Mouse (Mus musculus) heart, embryonic 16.5 days (tissue): ENCODE data around the gene Brd2. TPM values are rescaled to one million over a fixed set of nuclear protein-coding genes. Genes with fewer than 3 reads are reported as not detected.
A peak's percentile ranks its signal among the peaks of the same experiment; 100 is the strongest.

Experiments used
- ATAC-seq: fragments of 200-750 bp; cut with Nextera tagmentation; replicated peaks from 2 replicates; pipeline ENCODE4 v1.8.0; 2017; ENCODE audit warnings: moderate number of reproducible peaks; ENCODE audit not compliant: insufficient read depth, low FRiP score; ENCODE audit errors: extremely low read depth
- H3K27ac ChIP-seq: fragments of 300-500 bp; sonication (generic); 2 replicates; pipeline ENCODE4 v1.5.1; 2014; ENCODE audit warnings: mild to moderate bottlenecking, low read length, control low read depth, moderate library complexity
- H3K27me3 ChIP-seq: fragments of 300-500 bp; sonication (generic); 2 replicates; pipeline ENCODE4 v1.6.1; 2014; ENCODE audit warnings: low read length, mixed read lengths; ENCODE audit not compliant: control insufficient read depth, insufficient read depth
- H3K36me3 ChIP-seq: fragments of 300-500 bp; sonication (generic); 2 replicates; pipeline ENCODE4 v1.6.1; 2014; ENCODE audit not compliant: control insufficient read depth, insufficient read depth
- H3K4me1 ChIP-seq: fragments of 300-500 bp; sonication (generic); 2 replicates; pipeline ENCODE4 v1.6.1; 2014; ENCODE audit warnings: low read length, mixed read lengths; ENCODE audit not compliant: control insufficient read depth, insufficient read depth
- H3K4me2 ChIP-seq: fragments of 300-500 bp; sonication (generic); 2 replicates; pipeline ENCODE4 v1.6.1; 2014; ENCODE audit warnings: low read depth, mild to moderate bottlenecking, control low read depth, low read length
- H3K4me3 ChIP-seq: fragments of 300-500 bp; sonication (generic); 2 replicates; pipeline ENCODE4 v1.5.1; 2014; ENCODE audit warnings: mild to moderate bottlenecking, control low read depth, low read length
- H3K9ac ChIP-seq: fragments of 300-500 bp; sonication (generic); 2 replicates; pipeline ENCODE4 v1.6.1; 2014; ENCODE audit warnings: low read length, control low read depth
- H3K9me3 ChIP-seq: fragments of 300-500 bp; sonication (generic); replicated peaks from 2 replicates; pipeline ENCODE4 v1.6.1; 2016; ENCODE audit warnings: low read length; ENCODE audit not compliant: control insufficient read depth
- WGBS: fragments of 180-500 bp; shearing (Covaris S2); extraction: QIAGEN DNeasy Blood & Tissue Kit; methylation state at CpG from one replicate; pipeline ENCODE4 v1.1.7; 2014; 5-methylcytosine and 5-hydroxymethylcytosine counted together
- polyA plus RNA-seq: library from polyadenylated mRNA; unstranded; fragments of >200 nt; fragmentation: Nextera tagmentation; extraction: Ambion mirVana; gene quantifications from 2 replicates; pipeline ENCODE4 v1.2.1, GENCODE M21; 2015

Gene Brd2
- 69.4 and 71.9 TPM in 2 replicates for polyA plus RNA-seq

GRCm38 (mm10) chr17:34122188-34122984, at the start of gene Brd2:
Brd2 (minus strand) TSS chr17:34122634.
- H3K27me3 ChIP-seq: no peaks in the 10 kb centered on the region
- H3K9me3 ChIP-seq: no peaks in the 10 kb centered on the region
- WGBS: under 1% methylated on average over 61 of the region's 75 CpGs
- peak within 1 kb of the TSS; percentile 100 for H3K27ac ChIP-seq
- peaks cover 18% of the 10 kb centered on the region for H3K4me1 ChIP-seq
- H3K9ac ChIP-seq: peak within 1 kb of the TSS; percentile 100
- H3K4me2 ChIP-seq: peak within 1 kb of the TSS; percentile 83
- peaks cover 5% of the 10 kb centered on the region; the same call in 1 of the 2 replicates for H3K36me3 ChIP-seq
- ATAC-seq: peak; percentile 56
- peak within 1 kb of the TSS; percentile 89 for H3K4me3 ChIP-seq

GRCm38 (mm10) chr17:34170877-34171498, 48.6 kb upstream of the Brd2 start:
- Histone ChIP-seq H3K27me3 (no peaks in the 10 kb centered on the region; the same call in 1 of the 2 replicates), H3K27ac (no peak overlapping the region), H3K4me3 (no peak overlapping the region), H3K4me1 (no peaks in the 10 kb centered on the region), H3K4me2 (peak overlapping the region; percentile 33; the same call in 1 of the 2 replicates), H3K9me3 (peaks cover 4% of the 10 kb centered on the region), H3K36me3 (no peaks in the 10 kb centered on the region), H3K9ac (no peak overlapping the region)
- ATAC-seq: no peak; the same call in 1 of the 2 replicates
- WGBS: 35% methylated on average over 13 of the region's 13 CpGs

GRCm38 (mm10) chr17:34170487-34170876, 48.0 kb upstream of the Brd2 start:
- Histone ChIP-seq H3K4me2 (no peak overlapping the region), H3K9me3 (peaks cover 8% of the 10 kb centered on the region), H3K4me3 (no peak overlapping the region), H3K4me1 (no peaks in the 10 kb centered on the region), H3K36me3 (no peaks in the 10 kb centered on the region), H3K27ac (no peak overlapping the region), H3K9ac (no peak overlapping the region), H3K27me3 (no peaks in the 10 kb centered on the region; the same call in 1 of the 2 replicates)
- ATAC-seq: no peak
- WGBS: 13% methylated on average over 4 of the region's 4 CpGs

DNA sequence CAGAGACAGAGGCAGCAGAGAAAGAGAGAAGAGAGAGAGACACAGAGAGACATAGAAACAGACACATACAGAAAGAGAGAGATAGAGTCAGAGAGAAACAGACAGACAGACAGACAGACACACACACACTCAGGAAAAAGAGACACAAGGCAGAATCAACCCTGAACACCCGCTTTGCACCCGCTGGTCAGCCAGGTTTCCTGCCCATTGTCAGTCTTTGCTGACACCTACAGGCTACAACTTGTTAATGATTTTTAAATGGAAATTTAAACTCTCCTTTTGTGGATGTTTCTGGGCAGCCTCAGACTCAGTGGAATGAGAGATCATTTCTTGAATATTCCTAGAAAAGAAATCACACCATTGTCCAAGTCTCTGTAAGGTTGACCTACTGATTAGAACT, 46.8 kb upstream of the Brd2 start:
- 0% methylated on average over 2 of the region's 2 CpGs for WGBS
- no peak for ATAC-seq

GRCm38 (mm10) chr17:34165033-34165730, 42.7 kb upstream of the Brd2 start:
- no peak for ATAC-seq
- no peak overlapping the region for H3K9ac ChIP-seq
- H3K9me3 ChIP-seq: peaks cover 11% of the 10 kb centered on the region
- no peaks in the 10 kb centered on the region for H3K27me3 ChIP-seq
- no peak overlapping the region for H3K4me3 ChIP-seq
- WGBS: 63% methylated on average over 6 of the region's 6 CpGs
- no peaks in the 10 kb centered on the region for H3K36me3 ChIP-seq
- H3K4me1 ChIP-seq: no peaks in the 10 kb centered on the region
- H3K4me2 ChIP-seq: no peak overlapping the region
- H3K27ac ChIP-seq: no peak overlapping the region

More for the DNA sequence above, 46.8 kb upstream of the Brd2 start:
- no peak overlapping the region for H3K4me2 ChIP-seq
- no peaks in the 10 kb centered on the region for H3K4me1 ChIP-seq
- H3K9ac ChIP-seq: no peak overlapping the region
- peaks cover 9% of the 10 kb centered on the region for H3K9me3 ChIP-seq
- no peaks in the 10 kb centered on the region; the same call in 1 of the 2 replicates for H3K27me3 ChIP-seq
- H3K36me3 ChIP-seq: no peaks in the 10 kb centered on the region
- H3K27ac ChIP-seq: no peak overlapping the region
- no peak overlapping the region for H3K4me3 ChIP-seq

GRCm38 (mm10) chr17:34164202-34164895, 41.9 kb upstream of the Brd2 start:
- peaks cover 11% of the 10 kb centered on the region for H3K9me3 ChIP-seq
- WGBS: 35% methylated on average over 9 of the region's 9 CpGs
- H3K36me3 ChIP-seq: no peaks in the 10 kb centered on the region
- H3K4me3 ChIP-seq: no peak overlapping the region
- H3K9ac ChIP-seq: no peak overlapping the region
- no peak for ATAC-seq
- H3K27me3 ChIP-seq: no peaks in the 10 kb centered on the region
- H3K4me1 ChIP-seq: no peaks in the 10 kb centered on the region
- H3K27ac ChIP-seq: no peak overlapping the region
- H3K4me2 ChIP-seq: no peak overlapping the region

DNA sequence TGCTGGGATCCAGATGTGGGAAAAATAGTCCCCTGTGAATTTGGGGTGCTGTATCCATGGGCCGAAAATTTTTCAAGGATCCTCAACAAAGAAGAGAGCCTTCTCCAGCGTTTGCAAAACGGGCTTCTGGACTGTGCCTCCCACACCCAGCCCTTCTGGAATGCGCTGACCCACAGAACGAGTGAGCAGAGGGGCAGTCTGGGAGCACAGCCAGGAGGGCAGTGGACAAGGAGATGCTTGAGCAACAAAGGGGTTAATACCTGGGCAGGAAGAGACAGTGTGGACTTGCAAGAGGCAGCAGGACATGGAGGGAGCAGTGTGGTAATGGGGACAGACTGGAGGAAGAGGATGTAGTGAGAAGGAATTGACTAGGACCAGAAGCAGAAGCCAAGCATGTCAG, 33.1 kb upstream of the Brd2 start:
- Histone ChIP-seq H3K4me2 (no peak overlapping the region), H3K4me3 (no peak overlapping the region), H3K27ac (no peak overlapping the region), H3K27me3 (no peaks in the 10 kb centered on the region; the same call in 1 of the 2 replicates), H3K9ac (no peak overlapping the region), H3K36me3 (no peaks in the 10 kb centered on the region), H3K9me3 (no peaks in the 10 kb centered on the region), H3K4me1 (no peaks in the 10 kb centered on the region)
- ATAC-seq: no peak
- WGBS: 46% methylated on average over 5 of the region's 5 CpGs

DNA sequence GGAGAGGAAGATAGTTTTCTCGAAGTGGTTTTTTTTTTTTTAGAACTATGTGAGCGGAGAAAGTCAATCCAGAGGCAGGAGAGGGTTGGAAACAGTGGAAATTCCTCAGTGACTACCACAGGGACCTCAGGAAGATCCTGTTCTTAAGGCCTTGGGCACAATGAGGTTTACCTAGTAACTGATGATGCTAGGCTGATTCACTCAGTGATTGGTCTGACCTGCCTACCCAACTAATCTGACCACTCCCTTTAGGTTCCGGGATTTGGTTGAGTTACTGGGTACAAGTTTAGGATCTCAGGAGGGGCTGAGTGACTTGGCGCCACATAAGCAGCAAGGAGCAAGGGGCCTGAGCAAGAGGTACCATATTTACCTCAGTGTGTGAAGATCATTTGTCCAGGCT, 30.5 kb upstream of the Brd2 start, which contains the start of gene H2-DMb1:
Gene H2-DMb1, plus strand, starts transcription at position 150 of the 400 bp plus-strand sequence.
- no peak within 1 kb of the TSS for H3K4me2 ChIP-seq
- no peak for ATAC-seq
- no peak within 1 kb of the TSS for H3K27ac ChIP-seq
- WGBS: 53% methylated on average over 4 of the region's 4 CpGs
- H3K36me3 ChIP-seq: no peaks in the 10 kb centered on the region
- no peak within 1 kb of the TSS for H3K4me3 ChIP-seq
- H3K4me1 ChIP-seq: no peaks in the 10 kb centered on the region
- H3K9me3 ChIP-seq: no peaks in the 10 kb centered on the region
- H3K27me3 ChIP-seq: no peaks in the 10 kb centered on the region; the same call in 1 of the 2 replicates
- H3K9ac ChIP-seq: no peak within 1 kb of the TSS
